Mouse (Mus musculus): ENCODE data around the gene Fry. TPM values are rescaled to one million over a fixed set of nuclear protein-coding genes. Genes with fewer than 3 reads are reported as not detected.

The Fry gene
- polyA plus RNA-seq, 1 experiment from 2014 or later = 8.6 TPM

DNA sequence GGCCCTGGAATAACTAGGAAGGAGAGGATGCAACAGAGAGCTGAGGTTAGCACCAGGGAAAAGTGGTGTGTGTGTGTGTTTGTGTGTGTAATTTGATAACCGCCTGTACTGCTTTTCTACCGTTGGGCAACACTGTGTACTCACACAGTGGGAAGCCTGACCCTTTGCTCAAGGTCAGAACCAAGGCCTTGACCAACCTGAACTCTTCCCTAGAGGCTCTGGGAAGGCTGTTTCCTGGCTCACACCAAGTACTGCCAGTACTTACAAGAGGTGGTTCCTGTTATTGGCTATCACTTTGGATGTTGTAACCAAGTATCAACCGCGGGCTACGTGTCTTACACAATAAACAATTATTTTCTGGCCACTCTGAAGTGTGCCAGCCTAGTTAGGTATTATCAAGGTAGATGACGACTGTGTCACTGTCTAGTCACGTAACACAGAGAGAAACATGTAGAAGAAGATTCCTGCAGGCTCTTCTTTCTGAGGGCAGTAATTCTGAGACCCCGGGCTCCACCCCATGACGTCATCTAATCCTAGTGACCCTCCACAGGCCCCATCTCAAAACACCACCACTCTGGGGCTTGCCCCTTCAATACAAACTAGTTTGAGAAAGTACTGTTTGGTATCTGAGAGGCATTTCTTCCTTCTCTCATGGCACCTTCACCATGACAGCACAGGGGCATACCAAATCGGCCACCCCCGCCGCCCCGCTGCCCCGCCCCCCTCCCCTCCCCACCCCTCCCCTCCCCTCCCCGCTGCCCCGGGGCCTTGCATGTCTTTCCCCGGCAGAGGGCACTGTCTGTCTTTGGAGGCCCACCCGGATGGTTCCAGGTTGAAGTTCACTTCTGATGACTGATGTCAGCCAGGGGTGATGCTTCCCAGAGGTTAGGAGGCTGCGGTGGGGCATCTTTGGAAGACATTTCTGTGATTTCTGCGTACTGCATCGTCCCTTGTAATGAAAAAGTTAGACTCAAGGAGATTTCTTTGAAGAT lies 114.0 kb downstream of the Fry start:
- H3K4me2 ChIP-seq = no peak overlapping the region
- no peak overlapping the region for H3K4me3 ChIP-seq (replicated peaks)
- H3K9ac ChIP-seq = no peak overlapping the region
- ATAC-seq (ENCODE audit: insufficient read depth, low FRiP score, low read depth) = peak; percentile 36; the same call in 1 of the 2 replicates
- H3K36me3 ChIP-seq = no peaks in the 10 kb centered on the region
- H3K9me3 ChIP-seq = no peaks in the 10 kb centered on the region
- no peak overlapping the region for H3K27ac ChIP-seq
- no peaks in the 10 kb centered on the region for H3K27me3 ChIP-seq (replicated peaks)
- 0 out of 2 replicates have a peak, but pooled peaks cover 3% of the 10 kb centered on the region for H3K4me1 ChIP-seq
- 41% methylated on average over 15 of the region's 21 CpGs for WGBS

DNA sequence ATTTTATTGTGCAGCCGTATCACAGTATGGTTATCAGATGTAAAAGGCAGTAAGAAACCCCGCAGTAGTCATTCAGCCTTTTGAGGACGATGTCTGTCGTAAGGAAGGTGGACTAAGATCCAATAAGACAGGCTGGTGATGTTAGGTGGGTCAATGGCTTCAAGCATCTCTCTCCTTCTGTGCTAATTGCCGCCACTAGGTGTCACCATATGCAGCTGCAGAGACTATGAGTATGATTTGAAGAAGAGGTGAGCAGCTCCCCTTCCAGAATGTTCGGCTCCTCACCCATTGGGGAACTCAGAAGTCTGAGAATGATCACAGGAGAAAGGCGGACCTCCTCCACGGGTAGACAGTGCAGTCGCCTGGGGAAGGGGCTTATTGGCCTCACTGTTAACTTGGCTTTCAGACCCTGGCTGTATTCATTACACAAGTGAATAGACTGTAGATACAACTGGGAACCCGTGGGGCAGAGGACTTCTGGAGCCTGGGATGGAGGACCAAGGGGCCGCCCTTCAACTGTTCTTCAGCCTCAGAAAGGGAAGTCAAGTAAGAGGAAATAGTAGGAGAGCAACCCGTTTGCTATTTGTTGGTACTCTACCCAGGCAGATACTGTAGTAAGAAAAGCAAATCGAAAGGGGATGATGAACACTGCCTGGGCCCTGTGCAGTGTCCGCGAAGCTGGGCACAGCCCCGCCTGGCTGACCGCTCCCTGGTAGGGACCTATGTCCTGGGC lies 114.9 kb downstream of the Fry start:
- Histone ChIP-seq H3K4me2 (no peak overlapping the region), H3K4me3 (replicated peaks) (no peak overlapping the region), H3K4me1 (0 out of 2 replicates have a peak, but pooled peaks cover 3% of the 10 kb centered on the region), H3K27ac (no peak overlapping the region), H3K9ac (no peak overlapping the region), H3K9me3 (no peaks in the 10 kb centered on the region), H3K36me3 (no peaks in the 10 kb centered on the region), H3K27me3 (replicated peaks) (no peaks in the 10 kb centered on the region)
- peak; percentile 48; the same call in 1 of the 2 replicates for ATAC-seq (ENCODE audit: insufficient read depth, low FRiP score, low read depth)
- WGBS = 54% methylated on average over 17 of the region's 17 CpGs

DNA sequence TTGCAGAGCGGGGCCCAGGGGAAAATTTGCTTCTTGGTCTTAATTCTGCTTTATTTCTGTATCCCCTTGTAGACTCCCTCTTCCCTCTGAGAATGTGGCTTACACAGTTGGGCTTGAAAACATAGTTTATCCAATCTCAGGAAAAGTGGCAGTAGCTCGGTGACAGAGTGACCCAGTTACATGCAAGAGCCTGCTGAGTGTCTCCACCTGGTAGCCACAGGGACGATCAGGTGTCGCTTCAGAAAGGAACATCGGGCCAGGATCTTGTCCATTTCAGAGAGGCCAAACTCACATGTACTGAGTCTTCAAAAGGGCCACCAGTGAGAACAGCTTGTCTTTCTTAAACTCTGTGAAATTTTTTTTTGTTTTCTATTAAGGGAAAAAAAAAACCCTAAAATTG lies 117.5 kb downstream of the Fry start:
- H3K27me3 ChIP-seq (replicated peaks) = no peaks in the 10 kb centered on the region
- no peak overlapping the region for H3K4me3 ChIP-seq (replicated peaks)
- no peaks in the 10 kb centered on the region for H3K9me3 ChIP-seq
- no peak for ATAC-seq (ENCODE audit: insufficient read depth, low FRiP score, low read depth)
- WGBS = 84% methylated on average over 5 of the region's 5 CpGs
- 0 out of 2 replicates have a peak, but pooled peaks cover 3% of the 10 kb centered on the region for H3K4me1 ChIP-seq
- no peak overlapping the region for H3K27ac ChIP-seq
- H3K9ac ChIP-seq = no peak overlapping the region
- no peak overlapping the region for H3K4me2 ChIP-seq
- no peaks in the 10 kb centered on the region for H3K36me3 ChIP-seq

DNA sequence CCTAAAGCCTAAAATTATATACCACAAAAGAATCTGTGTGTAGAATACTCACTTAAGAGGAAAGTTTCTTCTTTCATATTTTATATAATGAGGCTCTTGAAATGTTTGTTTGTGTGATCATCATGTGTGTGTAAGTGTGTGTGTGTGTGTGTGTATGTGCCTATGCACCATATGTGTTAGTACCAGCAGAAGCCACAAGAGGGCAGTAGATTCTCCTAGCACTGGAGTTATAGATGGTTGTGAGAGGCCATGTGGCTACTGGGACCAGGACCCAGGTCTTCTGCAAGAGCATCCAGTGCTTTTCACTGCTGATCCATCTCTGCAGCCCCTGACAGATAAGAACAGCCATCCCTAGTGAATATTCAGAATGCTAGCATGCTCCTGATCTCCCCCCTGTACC lies 118.2 kb downstream of the Fry start:
- H3K27ac ChIP-seq = no peak overlapping the region
- ATAC-seq (ENCODE audit: insufficient read depth, low FRiP score, low read depth) = no peak
- no peak overlapping the region for H3K4me2 ChIP-seq
- no peak overlapping the region for H3K4me3 ChIP-seq (replicated peaks)
- no peaks in the 10 kb centered on the region for H3K9me3 ChIP-seq
- 0 out of 2 replicates have a peak, but pooled peaks cover 3% of the 10 kb centered on the region for H3K4me1 ChIP-seq
- no peaks in the 10 kb centered on the region for H3K27me3 ChIP-seq (replicated peaks)
- no peak overlapping the region for H3K9ac ChIP-seq
- H3K36me3 ChIP-seq = no peaks in the 10 kb centered on the region

DNA sequence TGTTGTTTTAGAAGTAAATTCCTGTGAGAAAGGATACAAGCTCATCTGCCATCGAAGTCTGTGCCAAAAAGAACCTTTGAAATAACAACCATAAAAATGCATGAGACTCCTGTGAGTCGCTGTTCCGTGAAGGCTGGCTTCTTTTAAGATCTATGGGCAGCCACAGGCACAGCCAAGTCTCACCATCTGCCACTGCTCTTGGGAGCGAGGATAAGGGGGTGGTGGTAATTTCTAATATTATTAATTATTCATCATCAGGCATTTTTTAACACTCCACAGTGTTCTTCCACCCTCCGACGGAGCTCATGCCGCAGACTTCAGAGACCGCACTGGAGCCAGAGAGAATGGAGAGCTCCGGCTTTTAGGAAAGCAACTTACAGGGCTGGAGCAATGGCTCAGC lies 123.2 kb downstream of the Fry start:
- Histone ChIP-seq H3K9ac (no peak overlapping the region), H3K9me3 (no peaks in the 10 kb centered on the region), H3K4me2 (no peak overlapping the region), H3K27me3 (replicated peaks) (no peaks in the 10 kb centered on the region), H3K4me3 (replicated peaks) (no peak overlapping the region), H3K4me1 (no peaks in the 10 kb centered on the region), H3K36me3 (no peaks in the 10 kb centered on the region), H3K27ac (no peak overlapping the region)
- WGBS = 87% methylated on average over 9 of the region's 9 CpGs
- ATAC-seq (ENCODE audit: insufficient read depth, low FRiP score, low read depth) = no peak

DNA sequence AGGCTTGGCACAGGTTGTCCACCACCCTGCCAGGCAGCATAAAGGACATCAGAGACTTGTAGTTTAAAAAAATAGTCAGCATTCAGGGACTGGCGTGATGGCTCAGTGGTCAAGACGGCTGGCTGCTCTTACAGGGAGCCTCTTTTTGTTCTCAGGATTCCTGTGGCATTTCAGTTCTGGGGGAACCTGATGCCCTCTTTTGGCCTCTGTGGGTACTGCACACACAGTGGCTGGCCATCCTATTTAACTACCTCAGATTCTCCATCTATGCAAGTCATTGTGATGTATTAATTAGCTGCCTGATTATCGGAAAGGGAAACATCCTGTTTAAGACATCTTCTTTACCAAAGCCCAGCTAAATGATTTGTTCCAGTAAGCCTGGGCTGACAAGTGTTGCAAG lies 128.3 kb downstream of the Fry start:
- Histone ChIP-seq H3K9me3 (no peaks in the 10 kb centered on the region), H3K4me3 (replicated peaks) (no peak overlapping the region), H3K4me2 (no peak overlapping the region), H3K9ac (no peak overlapping the region), H3K27me3 (replicated peaks) (no peaks in the 10 kb centered on the region), H3K27ac (no peak overlapping the region), H3K4me1 (no peaks in the 10 kb centered on the region), H3K36me3 (no peaks in the 10 kb centered on the region)
- no peak for ATAC-seq (ENCODE audit: insufficient read depth, low FRiP score, low read depth)
- 89% methylated on average over 3 of the region's 3 CpGs for WGBS

DNA sequence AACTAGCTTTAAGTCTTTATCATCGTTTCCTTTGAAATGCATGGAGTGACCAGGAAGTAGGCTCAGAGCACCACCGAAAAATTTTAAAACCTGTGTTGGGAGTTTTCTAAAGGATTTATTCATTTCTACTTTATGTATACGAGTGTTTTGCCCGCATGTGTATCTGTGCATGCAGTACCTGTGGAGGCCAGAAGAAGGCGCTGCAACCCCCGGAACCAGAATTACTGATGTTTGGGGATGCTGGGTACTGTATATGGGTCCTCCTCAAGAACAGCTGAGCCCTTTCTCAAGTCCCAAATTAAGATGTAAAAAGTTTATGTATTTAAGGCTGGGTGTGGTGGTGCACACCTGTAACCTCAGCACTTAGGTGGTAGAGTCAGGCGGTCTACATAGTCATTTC lies 139.3 kb downstream of the Fry start:
- Histone ChIP-seq H3K27ac (no peak overlapping the region), H3K27me3 (replicated peaks) (no peaks in the 10 kb centered on the region), H3K4me3 (replicated peaks) (no peak overlapping the region), H3K4me2 (no peak overlapping the region), H3K36me3 (no peaks in the 10 kb centered on the region), H3K4me1 (peaks cover 9% of the 10 kb centered on the region), H3K9me3 (no peaks in the 10 kb centered on the region), H3K9ac (no peak overlapping the region)
- ATAC-seq (ENCODE audit: insufficient read depth, low FRiP score, low read depth) = no peak
- WGBS = 79% methylated on average over 7 of the region's 7 CpGs

DNA sequence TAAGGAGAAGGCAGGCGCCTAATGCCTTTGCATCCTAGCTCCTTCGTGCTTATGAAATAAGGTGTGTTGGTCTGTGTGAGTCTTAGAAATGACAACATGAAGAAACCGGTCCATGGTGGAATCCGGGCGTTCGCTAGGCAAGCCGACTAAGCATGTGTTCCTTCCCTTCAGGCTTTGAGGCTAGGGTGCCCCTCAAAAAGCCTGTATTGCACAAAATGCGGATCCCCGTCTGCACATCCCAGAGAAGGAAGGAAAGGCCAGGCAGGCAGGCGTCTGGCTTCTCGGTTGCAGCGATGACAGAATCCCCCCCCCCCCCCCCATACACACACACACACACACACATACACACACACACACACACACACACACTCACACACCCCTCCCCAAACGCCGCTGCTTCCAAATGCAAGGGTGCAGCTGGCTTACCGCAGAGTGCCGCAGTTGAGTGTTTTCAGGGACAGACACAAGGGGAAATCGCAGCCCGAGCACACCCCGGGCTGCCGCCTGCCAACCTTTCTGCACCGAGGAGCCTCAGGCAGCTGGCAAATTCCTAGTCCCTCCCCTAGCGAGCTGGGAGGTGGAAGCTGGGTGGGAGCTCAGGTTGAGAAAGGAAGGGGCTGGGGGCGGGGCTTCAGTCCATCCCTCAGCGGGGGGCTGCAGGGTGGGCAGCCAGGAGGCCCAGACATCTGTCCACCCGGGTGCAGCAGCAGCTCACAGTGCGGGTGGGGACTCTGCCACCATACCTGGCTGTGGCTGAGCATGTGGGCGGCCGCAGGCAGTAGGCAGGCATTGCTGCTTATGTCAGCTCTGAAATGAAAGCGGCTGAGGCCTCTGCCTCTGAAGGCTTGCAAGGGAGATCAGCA lies 141.0 kb downstream of the Fry start:
- WGBS = 3% methylated on average over 26 of the region's 29 CpGs
- ATAC-seq (ENCODE audit: insufficient read depth, low FRiP score, low read depth) = peak; percentile 69; the same call in 1 of the 2 replicates

DNA sequence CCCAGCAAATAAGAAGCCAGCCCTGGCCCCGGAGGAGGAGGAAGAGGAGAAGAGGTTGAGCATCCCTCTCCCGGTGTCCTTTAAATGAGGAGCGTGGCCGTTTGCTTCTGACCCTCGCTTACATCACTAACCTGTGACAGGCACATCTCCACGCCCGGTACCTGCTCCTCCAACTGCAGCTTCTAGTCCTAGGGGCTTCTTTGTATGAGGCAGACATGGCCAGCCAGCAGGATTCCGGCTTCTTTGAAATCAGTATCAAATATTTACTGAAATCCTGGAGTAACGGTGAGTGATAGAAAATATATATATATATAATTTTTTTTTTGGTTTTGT lies 141.6 kb downstream of the Fry start:
- Histone ChIP-seq H3K36me3 (no peaks in the 10 kb centered on the region), H3K9ac (peak overlapping the region; percentile 44; the same call in 1 of the 2 replicates), H3K27me3 (replicated peaks) (no peaks in the 10 kb centered on the region), H3K4me2 (peak overlapping the region; percentile 96), H3K4me1 (peaks cover 9% of the 10 kb centered on the region), H3K4me3 (replicated peaks) (peak overlapping the region; percentile 48), H3K27ac (peak overlapping the region; percentile 67), H3K9me3 (no peaks in the 10 kb centered on the region)
- 34% methylated on average over 9 of the region's 9 CpGs for WGBS
- ATAC-seq (ENCODE audit: insufficient read depth, low FRiP score, low read depth) = no peak

More for the DNA sequence above, 141.0 kb downstream of the Fry start:
- Histone ChIP-seq H3K4me3 (replicated peaks) (peak overlapping the region; percentile 48), H3K4me1 (peaks cover 9% of the 10 kb centered on the region), H3K9ac (peak overlapping the region; percentile 44), H3K9me3 (no peaks in the 10 kb centered on the region), H3K36me3 (no peaks in the 10 kb centered on the region), H3K27ac (peak overlapping the region; percentile 67), H3K4me2 (peak overlapping the region; percentile 96), H3K27me3 (replicated peaks) (no peaks in the 10 kb centered on the region)

DNA sequence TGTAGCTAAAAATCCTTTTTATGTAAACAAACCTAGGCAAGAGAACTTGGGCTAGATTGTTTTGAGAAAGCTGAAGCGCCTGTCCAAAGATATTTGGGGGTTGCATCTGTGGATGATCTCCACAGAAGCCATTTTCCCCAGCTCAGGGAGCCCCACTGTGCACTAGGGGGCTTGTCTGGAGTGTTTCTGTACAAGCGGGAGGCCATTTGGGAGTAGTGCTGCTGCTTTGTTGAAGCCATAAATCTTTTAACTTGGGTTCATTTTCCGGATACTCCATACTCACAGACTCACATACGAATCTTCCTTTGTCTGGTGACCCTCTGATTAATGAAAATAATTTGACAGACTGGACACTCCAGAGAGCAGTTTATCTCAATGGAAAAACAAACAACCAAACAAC lies 142.9 kb downstream of the Fry start:
- no peak for ATAC-seq (ENCODE audit: insufficient read depth, low FRiP score, low read depth)
- peak overlapping the region; percentile 36; the same call in 1 of the 2 replicates for H3K4me2 ChIP-seq
- no peak overlapping the region for H3K4me3 ChIP-seq (replicated peaks)
- H3K36me3 ChIP-seq = no peaks in the 10 kb centered on the region
- no peak overlapping the region for H3K9ac ChIP-seq
- peaks cover 9% of the 10 kb centered on the region for H3K4me1 ChIP-seq
- H3K9me3 ChIP-seq = no peaks in the 10 kb centered on the region
- no peak overlapping the region for H3K27ac ChIP-seq
- WGBS = 38% methylated on average over 4 of the region's 4 CpGs
- no peaks in the 10 kb centered on the region for H3K27me3 ChIP-seq (replicated peaks)

DNA sequence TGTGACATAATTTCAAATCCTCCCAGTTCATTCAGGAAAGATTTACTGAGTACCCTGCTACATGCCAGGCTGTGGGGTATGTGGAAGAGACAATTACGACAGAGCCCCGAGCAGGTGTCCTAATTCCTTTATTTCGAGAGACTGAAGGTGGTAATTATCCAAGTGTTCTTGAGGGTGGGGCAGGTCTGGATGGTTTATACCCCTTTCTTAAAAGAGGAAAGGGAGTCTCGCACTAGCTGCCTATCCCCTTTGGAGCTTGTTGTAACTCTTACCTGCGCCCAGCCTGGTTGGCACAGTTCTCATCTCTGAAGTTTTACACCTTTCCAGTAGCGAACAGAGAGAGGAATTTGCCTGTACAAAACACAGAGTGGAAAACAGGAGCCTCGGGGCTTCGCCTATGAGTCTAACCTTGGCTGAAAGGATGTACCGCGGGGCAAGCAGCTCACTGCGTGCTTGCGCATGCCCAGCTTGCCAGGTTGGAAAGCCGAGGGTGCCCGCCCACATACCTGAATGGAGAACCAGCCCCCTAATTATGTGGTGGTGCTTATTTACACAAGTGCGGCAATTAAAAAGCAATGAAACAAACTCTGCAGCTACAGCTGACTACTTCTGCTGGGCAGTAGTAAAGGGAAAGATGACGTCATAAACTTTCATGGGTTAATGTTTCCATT lies 143.7 kb downstream of the Fry start:
- WGBS = 64% methylated on average over 16 of the region's 16 CpGs
- peak overlapping the region; percentile 36 for H3K4me2 ChIP-seq
- ATAC-seq (ENCODE audit: insufficient read depth, low FRiP score, low read depth) = no peak
- no peaks in the 10 kb centered on the region for H3K36me3 ChIP-seq
- no peaks in the 10 kb centered on the region for H3K27me3 ChIP-seq (replicated peaks)
- no peak overlapping the region; the same call in 1 of the 2 replicates for H3K4me3 ChIP-seq (replicated peaks)
- peaks cover 9% of the 10 kb centered on the region for H3K4me1 ChIP-seq
- H3K9me3 ChIP-seq = no peaks in the 10 kb centered on the region
- 0 out of 2 replicates have a peak overlapping the region, but pooled peaks have one; percentile 36 for H3K27ac ChIP-seq
- no peak overlapping the region for H3K9ac ChIP-seq

All from stomach, embryonic 15.5 days (tissue).